Mouse (Mus musculus) kidney, postnatal 10 days (tissue): ENCODE results near the gene Cd40.

Experiments
- DNase-seq: peaks from one replicate; pipeline ENCODE4 v3.0.0; 2021; ENCODE audit warnings: mixed read lengths

The Cd40 gene

GRCm38 (mm10) chr2:165054888-165055852 is at the start of gene Cd40:
TSS of gene Cd40 (plus strand) at chr2:165055627.
- DNase-seq = peak; percentile 89

GRCm38 (mm10) chr2:165006813-165007212 is 48.6 kb upstream of the Cd40 start:
- no peak for DNase-seq

DNA sequence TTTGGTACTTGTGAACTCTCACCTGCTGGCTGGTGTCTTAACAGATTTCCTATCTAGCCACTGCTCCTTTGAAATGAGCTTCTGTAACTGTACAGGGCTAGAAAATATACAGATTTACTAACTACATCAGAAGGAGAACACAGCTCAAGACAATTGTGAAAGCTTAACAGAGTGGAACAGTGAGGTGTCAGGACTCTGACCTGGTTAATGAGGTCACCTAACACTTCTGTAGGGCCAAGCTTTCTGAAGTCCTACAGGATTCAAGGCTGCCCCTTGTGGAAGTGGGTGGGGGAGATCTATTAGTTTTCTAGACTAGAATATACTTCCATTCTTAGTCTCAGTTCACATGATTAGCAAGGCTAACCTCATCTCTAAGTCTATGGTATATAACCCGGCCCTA is 47.4 kb upstream of the Cd40 start:
- DNase-seq = no peak

DNA sequence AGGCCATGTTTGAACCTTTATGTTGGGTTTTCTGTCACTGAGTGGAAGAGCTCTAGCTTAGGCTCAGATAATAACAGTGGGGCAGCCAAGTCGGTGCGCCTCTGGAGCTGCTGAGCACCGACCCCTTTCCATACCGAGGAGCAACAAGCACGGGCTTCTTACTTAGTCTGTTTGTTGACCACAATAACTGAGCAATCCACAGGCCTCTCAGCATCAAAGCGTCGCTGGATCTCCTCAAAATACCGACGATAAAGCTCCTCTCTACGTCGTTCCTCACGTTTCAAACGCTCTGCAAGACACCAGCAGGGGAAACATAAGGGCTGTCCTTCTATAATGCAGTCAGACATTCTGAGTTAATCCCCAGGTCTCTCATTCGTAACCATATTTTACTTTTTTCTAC is 46.3 kb upstream of the Cd40 start:
- DNase-seq = no peak

DNA sequence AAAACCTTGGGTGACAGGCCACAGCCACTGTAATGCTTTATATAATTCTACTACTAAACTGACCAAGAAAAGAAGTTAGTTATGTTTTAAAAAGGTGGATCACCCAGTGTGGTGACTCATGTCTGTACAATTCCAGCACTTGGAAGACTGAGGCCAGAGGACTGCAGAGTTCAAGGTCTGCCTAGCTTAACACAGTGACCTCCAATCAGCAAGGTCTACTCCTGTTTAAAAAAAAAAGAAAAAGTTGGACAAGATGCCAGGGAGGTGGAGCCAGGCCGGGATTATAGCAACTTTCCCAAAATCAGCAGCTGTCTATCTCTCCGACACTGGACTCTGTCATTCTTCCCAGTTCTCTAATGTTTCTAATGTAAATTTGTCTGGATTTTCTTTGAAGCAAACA is 45.8 kb upstream of the Cd40 start:
- DNase-seq = no peak

DNA sequence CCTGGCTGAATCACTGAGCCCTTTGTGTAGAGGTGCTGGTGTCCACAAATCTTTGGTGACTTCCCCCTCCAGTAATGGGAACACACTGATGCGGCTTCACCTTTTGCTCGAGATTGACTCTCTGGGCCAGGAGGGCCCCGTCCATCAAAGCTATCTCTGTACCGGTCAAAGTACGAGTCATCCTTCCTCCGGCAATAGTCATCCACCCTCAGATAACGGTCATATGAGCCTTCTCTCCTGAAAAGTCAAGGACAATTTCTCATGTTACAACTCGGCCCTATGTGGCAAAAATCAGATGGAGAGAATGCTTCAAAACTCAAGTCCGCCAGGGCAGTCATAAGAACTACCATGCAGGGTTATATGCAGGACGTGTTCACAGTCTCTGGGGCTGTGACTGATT is 45.1 kb upstream of the Cd40 start:
- no peak for DNase-seq

DNA sequence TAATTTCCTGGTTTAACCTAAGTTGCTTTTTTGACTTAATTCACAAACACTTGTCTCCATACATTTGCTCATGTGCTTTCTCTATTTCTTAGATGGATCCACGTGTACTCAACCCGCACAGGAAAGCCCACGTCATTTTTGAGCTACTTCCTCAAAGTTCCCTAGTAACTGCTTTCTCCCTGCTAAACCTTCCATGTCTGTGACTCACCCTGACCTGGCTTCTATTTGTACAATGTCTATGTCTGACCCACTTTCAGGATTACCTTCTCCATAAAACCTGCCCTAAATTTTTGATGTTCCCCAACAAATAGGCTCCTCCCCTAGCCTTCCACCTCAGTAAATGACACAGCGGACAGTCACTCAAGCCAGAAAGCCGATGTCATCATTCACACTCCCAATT is 40.5 kb upstream of the Cd40 start:
- DNase-seq = no peak

- DNase-seq = no peak
Measured at GRCm38 (mm10) chr2:165020490-165020889, 34.9 kb upstream of the Cd40 start.

DNA sequence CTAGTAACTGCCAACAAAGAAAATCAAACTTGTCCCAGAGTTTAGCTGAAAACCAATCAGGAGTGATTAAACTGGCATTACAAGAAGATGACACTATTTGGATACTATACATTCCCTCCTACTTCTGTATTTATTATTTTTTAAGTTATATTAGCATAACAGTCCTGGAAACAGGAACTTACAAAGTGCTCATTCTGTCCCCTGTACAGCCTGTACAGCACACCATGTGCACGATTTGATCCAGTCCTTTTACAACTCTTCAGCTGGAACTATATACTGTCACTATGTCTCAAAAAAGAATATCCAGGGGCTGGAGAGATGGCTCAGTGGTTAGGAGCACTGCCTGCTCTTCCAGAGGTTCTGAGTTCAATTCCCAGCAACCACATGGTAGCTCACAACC is 28.3 kb upstream of the Cd40 start:
- DNase-seq = no peak

DNA sequence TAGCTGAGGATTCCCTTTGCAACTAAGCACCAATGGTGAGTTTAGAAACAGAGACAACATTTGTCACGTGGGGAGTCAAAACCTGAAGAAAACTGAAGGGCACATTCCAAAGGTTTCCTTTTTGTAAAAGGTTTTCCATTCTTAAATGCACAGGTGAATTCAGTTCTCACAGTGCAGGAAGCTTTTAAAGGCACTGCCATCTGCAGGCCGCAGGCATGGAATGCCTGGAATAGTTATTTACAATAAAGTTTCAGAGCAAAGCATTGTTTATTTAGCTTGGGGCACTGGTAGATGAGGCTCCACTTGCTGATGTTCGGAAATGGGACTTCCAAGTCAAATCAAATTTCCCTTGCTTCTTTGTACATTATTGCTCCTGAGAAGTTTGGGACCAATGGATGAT is 22.9 kb upstream of the Cd40 start:
- no peak for DNase-seq

DNA sequence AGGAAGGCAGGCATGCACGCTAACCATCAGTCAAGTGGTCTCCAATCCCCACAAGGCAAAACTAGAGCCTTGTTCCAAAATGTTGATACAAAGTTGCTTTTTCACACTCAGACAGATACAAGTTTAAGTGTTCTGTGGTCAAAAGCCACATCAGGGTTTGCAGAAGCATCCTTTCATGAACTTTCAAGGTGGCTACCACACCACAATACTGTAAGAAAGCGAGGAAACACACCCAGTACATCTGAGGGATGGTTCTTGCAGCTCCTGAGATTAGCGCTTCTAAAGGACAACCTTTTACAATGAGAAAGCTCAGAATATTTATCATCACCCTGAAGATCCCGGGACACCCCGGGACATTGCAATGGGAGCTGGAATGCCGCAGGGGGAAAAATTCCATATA is 22.1 kb upstream of the Cd40 start:
- DNase-seq = no peak

GRCm38 (mm10) chr2:165034131-165035057 is 21.0 kb upstream of the Cd40 start, which contains the start of gene Ncoa5:
TSS of gene Ncoa5 (minus strand) at chr2:165034867.
- DNase-seq = peak; percentile 99

DNA sequence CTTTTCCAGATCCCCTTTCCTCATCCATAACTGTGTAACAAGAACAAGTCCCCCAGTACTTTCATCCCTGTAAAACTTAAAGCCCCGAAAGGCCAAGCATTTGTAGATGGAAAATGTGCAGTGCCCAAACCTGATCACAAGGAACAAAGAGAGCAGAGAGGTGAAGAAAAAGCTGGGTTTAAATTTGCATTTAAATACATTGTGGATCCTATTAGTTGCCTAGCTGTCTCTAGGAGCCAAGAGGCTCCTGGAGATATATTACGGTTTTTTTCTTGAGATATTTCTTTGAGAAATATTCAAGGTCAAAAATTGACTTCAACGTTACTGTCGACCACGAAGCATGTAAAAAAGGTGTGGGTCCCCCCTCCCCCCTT is 20.4 kb upstream of the Cd40 start:
- DNase-seq = no peak

DNA sequence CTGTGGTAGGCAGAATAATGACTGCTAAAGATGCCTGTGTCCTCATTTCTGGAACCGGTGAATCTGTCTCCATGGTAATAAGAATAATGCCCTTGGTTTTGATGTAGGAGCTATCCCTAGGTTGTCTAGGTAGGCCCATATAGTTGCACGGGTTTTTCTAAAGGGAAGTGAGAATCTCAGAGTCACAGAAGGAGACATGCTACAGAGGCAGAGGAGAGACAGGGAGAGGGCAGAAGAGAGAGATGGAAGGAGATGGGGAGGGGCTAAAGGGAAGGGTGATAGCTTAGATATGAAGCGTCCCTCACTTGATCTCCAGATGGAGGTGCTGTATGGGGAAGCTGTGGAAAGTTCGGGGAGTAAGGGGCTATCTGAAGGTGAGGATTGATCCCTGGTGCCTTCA is 18.0 kb upstream of the Cd40 start:
- no peak for DNase-seq

- no peak for DNase-seq
Measured at GRCm38 (mm10) chr2:165042126-165042525, 13.3 kb upstream of the Cd40 start.

DNA sequence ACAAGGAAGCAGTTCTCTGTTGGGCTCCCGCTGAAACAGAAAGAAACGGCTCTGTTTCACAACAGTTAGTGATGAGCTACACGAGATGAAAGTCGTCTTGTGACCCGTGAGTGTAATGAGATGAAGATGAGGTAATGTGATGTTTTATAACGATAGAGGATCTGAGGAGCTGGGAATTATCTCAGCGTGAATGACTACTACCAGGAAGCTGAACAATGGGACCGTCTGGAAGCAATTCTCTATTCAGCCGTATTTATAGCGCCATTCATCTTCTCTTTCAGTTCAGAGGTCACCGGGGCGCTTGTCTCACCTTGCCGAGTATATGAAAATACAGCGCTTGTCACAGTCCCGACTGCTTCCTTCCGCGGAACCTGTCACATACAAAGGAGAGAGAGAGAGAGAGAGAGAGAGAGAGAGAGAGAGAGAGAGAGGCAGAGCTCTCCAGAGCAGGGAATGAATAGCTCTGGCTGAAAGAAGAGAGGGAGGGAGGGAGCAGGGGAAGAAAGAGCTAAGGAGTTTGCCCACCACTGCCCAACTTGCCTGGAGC is 12.3 kb upstream of the Cd40 start:
- DNase-seq = no peak

DNA sequence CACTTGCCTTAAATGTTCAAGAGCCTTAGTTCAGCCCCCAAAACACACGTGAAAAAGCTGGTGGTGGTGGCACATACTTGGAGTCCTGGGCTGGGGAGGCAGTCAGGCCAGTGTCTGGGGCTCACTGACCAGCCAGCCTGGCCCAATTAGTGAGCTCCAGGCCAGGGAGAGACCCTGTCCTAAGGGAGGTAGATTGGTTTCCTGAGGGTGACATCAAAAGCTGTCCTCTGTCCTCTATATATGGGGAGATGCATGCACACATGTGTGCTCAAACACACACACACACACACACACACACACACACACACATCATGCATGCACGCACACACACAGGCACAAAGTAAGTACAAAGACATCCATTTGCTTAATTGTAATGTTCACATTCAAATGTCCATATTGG is 11.7 kb upstream of the Cd40 start:
- DNase-seq = no peak

DNA sequence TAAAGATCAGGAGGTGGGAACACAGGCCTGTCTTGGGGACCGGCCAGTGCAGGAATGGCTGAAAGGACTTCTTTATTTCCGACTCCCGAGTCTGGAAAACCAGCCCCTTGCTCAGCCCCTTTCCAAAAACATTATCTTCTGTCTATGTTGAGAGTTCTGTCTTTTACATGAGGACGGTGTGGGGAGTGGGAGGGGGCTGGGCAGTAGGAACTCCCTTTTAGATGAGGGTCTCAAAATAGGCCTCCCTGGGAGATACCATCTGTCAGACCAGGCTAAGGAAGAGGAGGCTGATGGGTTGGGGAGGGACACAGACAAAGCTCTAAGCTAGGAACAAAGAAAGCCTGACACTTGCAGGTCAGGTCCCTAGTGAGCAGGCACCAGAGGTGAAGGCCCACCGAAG is 6.4 kb upstream of the Cd40 start:
- no peak for DNase-seq

DNA sequence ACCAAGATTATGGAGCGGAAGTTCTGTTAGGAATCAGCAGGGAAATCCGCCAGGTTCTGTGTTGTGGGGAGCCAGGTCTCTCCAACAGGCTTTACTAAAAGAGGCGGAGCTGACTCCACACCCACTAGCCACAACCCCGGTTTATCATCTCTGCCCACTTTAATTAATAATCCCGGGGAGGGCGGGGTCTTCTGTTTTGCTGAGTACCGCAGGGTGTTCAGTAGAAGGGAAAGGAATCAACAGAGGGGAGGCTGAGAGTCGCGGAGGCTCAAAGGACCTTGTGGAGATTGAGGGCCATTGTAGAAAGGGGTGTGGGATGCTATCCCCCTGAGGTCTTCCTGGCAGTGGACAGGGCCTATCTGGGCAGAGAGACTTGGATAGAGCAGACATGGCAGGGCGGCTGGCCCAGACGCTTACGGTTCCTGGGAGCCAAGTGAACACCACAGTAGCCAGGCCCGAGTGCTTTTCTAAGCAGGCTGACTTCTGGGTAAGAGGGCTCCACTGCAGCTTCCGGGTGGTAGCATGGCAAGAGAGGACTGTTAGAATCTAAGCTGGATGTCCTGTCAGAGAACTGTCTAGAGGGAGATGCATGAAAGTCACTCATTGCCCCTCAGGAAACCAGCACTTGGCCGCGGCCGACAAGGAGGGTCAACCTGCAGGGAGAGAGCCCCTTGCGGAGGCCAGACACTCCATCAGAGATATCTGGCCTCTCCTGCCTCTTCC is 4.4 kb upstream of the Cd40 start:
- no peak for DNase-seq

DNA sequence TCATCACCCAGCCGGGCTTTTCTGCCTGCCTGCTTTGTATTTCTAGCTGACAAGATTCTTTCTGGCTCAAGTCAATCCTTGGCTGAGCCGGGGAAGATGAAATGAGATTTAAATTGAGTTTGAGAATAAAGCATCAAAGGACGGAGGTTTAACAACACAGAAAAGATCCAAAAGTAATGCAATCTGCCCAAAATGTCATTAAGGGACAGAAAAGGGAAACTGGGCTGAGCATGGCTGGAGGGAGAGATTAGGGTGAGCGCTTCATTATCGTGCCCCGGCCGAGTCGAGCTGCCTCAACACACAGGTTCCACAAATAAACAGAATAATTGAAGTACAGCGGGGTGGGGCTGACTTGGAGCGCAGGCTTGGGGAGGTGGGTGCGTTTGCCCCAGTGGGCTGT is 3.9 kb upstream of the Cd40 start:
- no peak for DNase-seq

GRCm38 (mm10) chr2:165055905-165056304 is 478 bp downstream of the Cd40 start:
- peak; percentile 71 for DNase-seq

DNA sequence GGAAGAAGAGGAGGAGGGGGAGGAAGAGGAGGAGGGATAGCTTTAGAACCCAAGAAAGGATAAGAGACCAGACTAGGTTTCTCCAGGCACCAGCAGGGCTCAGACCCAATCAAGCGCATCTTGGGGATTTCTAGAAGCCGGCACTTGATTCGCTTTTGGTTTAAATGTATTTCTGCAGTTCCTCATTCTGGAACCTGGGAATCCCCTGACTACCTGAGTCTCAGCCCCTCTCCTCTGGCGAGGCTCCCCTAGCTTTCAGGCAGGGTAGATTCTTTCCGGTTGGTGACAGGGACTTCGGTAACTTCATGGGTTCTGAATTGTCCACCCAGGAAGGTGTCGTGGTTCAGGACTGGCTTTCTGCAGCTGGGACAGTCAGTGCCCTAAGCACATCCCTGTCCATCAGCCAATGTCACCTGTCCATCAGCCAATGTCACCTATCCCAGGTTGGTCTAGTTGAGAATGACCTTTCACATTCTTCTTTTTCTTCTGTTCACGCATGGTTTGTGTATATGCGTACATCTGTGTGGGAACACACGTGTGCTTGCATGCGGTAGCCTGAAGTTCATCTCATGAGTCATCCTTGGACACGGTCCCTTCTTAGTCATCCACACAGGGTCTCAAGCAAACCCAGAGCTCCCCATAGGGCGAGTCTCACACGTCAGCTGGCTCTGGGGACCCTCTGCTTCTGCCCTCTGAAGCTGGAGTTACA is 1.1 kb downstream of the Cd40 start:
- DNase-seq = no peak
